ENCODE assay signal across 16 mouse cellular contexts in genomic region chr19:8642086-8642485, GRCm38 (mm10). TPM values are rescaled to one million over a fixed set of nuclear protein-coding genes. Genes with fewer than 3 reads are reported as not detected.
"Had no signal": no experiment of that assay in that cellular context is flagged by ENCODE, and none has a peak within 500 bp of the region (broad histone marks: within the 10 kb centered on the region; RNA-seq: fewer than 3 reads in every experiment).

No protein-coding gene starts in this region.

- H3K4me3 ChIP-seq: left cerebral cortex, adult 2 months; limb, embryonic 10.5 days; myocyte; neural tube, embryonic 15.5 days had no signal

- H3K4me2 ChIP-seq: liver, embryonic 11.5 days; neural tube, embryonic 15.5 days had no signal

- DNase-seq: kidney, adult 11 months; kidney, adult 9 months; kidney, postnatal 10 days; kidney, postnatal 4 days; midbrain, embryonic 14.5 days; thymus, postnatal 4 days had no signal

- H3K36me3 ChIP-seq: limb, embryonic 10.5 days; neural tube, embryonic 15.5 days had no signal

- ATAC-seq: lung, postnatal 0 days had no signal

- H3K27me3 ChIP-seq: neural tube, embryonic 15.5 days had no signal

- H3K9ac ChIP-seq: neural tube, embryonic 15.5 days had no signal

- H3K9me3 ChIP-seq: limb, embryonic 10.5 days; neural tube, embryonic 15.5 days had no signal

- H3K27ac ChIP-seq: left cerebral cortex, adult 2 months; limb, embryonic 10.5 days; macrophage; neural tube, embryonic 15.5 days; stomach, postnatal 0 days had no signal

RNA-seq across cellular contexts. Expression of gene Chrm1, which starts 21.5 kb away (rescaled TPM):
- polyA plus RNA-seq: liver, embryonic 16.5 days; macrophage; myocyte had no signal

RNA-seq across cellular contexts. Expression of gene Slc22a6, which starts 24.2 kb away (rescaled TPM):
- polyA plus RNA-seq: limb, embryonic 10.5 days; liver, embryonic 11.5 days; liver, embryonic 16.5 days; lung, postnatal 0 days; macrophage; myocyte; stomach, postnatal 0 days had no signal

RNA-seq across cellular contexts. Expression of gene Slc22a8, which starts 51.0 kb away (rescaled TPM):
- polyA plus RNA-seq: limb, embryonic 10.5 days; macrophage; myocyte; neural tube, embryonic 11.5 days had no signal
